Mouse (Mus musculus): ENCODE results near the gene Dst.

Gene Dst

GRCm38 (mm10) chr1:34017323-34017722 lies 109.3 kb downstream of the Dst start:
- ATAC-seq (ENCODE audit: insufficient number of reproducible peaks, low FRiP score, low TSS enrichment) = no peak

DNA sequence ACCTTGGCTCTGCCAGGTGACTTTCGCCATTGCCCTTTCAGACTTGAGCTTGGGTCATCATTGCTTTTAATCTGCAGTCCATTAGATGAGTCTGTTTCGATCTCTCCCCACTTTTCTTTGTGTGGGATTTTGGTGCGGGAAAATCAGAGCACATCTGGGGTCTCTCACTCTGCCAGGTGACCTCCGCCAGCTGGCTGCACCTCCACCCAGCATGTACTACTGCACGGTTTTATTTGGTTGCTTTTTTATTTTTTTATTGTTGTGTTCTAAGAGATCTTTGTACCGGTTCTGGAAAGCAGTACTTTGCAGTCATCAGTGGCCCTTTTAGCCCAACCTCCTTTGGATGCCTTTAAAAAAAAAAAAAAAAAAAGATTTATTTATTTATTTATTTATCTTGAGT lies 112.6 kb downstream of the Dst start:
- no peak for ATAC-seq (ENCODE audit: insufficient number of reproducible peaks, low FRiP score, low TSS enrichment)

DNA sequence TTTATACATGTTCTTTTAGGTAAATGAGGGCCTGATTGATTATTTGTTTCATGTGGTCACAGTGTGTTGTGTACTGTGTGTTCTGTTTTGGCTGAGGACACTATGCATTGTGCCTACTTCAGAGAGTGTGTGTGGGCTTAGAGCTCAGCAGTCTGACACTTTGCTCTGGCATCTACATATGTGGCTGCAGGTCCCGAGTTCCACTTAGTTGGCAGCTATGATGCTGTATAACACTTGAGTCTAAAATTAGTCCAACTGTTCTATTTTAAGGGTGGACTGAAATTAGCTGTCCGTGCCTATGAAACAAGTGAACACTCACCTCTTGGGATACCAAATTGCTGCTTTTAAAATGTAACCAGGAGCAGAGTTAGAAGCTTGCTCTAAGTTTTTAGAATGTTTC lies 113.5 kb downstream of the Dst start:
- no peak for ATAC-seq (ENCODE audit: insufficient number of reproducible peaks, low FRiP score, low TSS enrichment)

DNA sequence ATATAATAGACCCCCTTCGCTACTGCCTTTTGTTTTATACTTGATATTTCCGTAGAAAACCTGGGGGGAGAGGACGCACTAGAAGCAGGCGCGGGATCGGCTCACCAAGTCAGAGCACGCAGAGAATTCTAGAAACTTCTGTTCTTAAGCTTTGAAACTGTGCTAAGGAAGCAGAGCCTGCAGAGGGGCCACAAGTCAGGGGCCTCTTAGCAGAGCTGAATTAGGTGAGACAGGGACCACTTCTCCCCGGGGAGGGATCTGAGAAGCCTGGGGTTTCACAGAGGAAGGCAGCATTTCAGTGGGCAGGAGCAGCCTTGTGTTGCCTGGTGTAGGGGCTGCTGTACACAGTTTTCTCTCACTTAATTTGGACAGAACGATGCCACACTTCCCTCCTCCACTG lies 115.1 kb downstream of the Dst start:
- no peak for ATAC-seq (ENCODE audit: insufficient number of reproducible peaks, low FRiP score, low TSS enrichment)

DNA sequence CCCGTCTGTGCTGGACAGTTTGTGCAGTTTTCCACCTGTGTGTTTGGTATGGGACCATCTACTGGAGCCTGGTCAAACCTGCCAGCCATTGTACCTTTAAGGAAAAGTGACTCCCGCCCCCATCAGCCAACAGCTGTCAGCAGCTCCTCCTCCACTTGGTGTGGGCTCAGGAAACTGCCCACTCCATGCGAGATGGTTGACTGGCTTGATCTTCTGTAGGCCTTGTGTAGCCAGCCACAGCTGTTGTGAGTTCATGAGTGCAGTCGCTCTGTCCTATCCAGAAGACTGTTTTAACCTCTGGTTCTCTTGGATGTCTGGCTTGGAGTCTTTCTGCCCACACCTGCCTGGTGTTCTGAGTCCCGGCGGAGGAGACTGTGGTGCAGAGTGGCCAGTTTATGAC lies 117.9 kb downstream of the Dst start:
- ATAC-seq (ENCODE audit: insufficient number of reproducible peaks, low FRiP score, low TSS enrichment) = no peak

GRCm38 (mm10) chr1:34028722-34029121 lies 120.7 kb downstream of the Dst start:
- ATAC-seq (ENCODE audit: insufficient number of reproducible peaks, low FRiP score, low TSS enrichment) = no peak

DNA sequence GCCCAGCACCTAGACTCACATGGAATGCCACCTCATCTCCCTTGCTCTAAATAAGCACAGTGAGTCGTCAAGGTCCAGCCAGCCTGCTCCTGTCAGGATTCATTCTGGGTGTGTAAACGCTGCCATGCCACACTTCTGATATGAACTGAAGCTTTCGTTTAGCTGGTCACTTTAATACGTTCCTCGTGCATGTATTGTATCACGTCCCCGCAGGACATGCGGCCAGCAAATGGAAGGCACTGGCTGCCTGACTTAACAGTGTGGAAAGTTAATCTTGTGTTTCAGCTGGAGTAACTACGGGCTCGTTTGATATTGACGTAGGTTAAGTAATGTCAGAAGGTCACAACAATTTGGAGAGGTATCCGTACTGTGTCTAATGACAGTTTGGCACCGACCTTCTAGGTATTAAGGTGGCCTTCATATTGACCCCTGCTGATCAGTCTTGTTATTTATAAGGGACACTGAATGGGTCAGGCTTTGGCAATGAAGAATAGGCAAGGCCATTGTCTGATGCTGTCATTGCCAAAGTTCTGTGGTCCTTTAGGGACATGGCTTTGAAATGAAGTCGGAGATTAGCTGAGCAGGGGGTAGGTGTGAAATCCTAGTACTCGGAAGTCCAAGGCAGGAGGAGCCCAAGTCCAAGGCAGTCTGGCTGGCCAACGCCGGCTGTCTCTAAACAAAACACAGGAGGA lies 122.5 kb downstream of the Dst start:
- no peak for ATAC-seq (ENCODE audit: insufficient number of reproducible peaks, low FRiP score, low TSS enrichment)

- no peak for ATAC-seq (ENCODE audit: insufficient number of reproducible peaks, low FRiP score, low TSS enrichment)
Measured at GRCm38 (mm10) chr1:34033052-34033451, 125.0 kb downstream of the Dst start.

GRCm38 (mm10) chr1:34033478-34033877 lies 125.5 kb downstream of the Dst start:
- no peak for ATAC-seq (ENCODE audit: insufficient number of reproducible peaks, low FRiP score, low TSS enrichment)

GRCm38 (mm10) chr1:34033958-34034357 lies 125.9 kb downstream of the Dst start:
- ATAC-seq (ENCODE audit: insufficient number of reproducible peaks, low FRiP score, low TSS enrichment) = no peak

DNA sequence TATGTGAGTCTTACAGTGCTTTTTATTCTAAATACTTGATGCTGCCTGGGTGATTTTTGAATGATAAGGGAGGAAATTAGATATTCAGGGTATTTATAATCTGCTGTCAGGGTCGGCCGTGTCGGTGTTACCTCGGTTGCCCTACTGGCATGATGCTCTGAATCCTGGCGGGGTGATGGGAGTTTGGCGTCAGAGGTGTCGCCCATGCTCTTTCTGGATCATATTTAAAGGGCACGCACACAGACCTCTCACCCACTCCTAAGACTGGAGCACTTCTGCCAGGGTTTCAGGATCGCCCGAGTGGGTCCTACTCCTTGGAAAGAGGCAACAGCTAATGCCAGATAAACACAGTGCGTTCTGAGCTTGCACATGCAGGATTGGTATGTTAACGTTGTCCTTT lies 128.1 kb downstream of the Dst start:
- ATAC-seq (ENCODE audit: insufficient number of reproducible peaks, low FRiP score, low TSS enrichment) = no peak

DNA sequence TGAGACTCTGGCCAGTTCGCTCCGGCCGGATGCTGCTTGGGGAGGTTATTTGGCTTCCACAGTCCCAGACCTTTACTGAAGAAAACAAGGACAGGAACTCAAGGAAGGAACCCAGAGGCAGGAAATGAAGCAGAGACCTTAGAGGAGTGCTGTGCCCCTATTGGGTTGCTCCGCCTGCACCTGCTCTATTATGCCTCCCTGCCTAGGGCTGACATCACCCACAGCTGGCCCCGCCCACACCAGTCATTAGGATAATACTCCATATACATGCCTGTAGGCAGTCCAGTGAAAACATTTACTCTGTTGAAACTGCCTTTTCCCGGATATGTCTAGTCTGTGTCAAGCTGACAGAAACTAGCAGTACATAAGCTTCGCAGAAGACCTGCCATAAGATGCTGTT lies 130.5 kb downstream of the Dst start:
- ATAC-seq (ENCODE audit: insufficient number of reproducible peaks, low FRiP score, low TSS enrichment) = no peak

DNA sequence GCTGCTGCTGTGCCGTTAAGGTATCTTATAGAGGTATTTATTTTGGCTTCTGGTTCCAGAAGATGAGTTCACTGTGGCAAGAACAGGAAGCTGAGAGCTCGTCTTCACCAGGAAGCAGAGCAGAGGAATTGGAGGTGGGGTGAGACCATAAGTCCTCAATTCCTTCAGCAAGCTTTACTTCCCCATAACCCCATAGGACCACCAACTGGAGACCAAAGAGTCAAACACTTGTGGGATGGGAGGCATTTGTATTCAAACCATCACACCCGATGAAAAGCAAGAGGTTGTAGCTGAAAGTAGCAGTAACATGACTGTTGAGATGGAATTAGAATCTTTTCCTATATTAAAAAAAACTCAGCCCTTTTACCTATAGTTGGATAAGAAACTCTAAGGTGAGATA lies 132.0 kb downstream of the Dst start:
- ATAC-seq (ENCODE audit: insufficient number of reproducible peaks, low FRiP score, low TSS enrichment) = no peak

DNA sequence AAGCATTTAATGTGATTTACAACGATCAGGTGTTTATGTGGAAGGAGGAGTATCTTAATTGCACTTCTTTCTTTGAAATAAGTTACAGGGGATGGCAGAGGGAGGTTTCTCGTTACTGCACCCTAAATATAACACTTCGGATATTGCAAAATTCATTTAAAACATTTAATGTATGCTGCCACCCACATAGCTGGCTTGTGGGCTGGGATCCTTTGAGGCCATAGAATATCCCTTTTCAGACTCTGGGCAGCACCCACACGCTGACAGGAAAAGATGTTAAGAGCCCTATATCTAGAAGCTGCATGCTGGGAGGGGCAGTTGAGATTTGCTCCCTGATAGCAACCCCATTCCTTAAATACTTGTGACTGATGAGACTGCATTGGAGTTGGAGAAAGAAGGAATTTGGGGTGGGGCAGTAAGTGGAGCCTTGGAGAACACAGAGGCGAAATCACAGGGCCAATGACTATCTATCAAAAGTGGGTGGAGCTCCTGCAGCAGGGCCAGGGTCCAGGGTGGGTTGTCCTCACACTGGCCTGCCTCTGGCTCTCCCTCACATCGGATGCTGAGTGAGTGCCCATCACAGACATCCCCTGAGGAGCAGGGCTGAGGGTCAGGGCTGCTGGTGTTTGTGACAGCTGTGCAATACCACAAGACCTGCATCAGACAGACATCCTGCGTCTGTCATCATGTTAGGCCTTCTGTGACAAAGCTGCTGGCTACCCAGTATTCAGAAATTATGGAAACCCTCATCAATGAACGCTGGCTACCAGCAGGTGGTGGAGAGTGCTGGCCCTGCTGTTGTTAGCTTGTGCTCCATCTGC lies 133.1 kb downstream of the Dst start:
- ATAC-seq (ENCODE audit: insufficient number of reproducible peaks, low FRiP score, low TSS enrichment) = no peak

GRCm38 (mm10) chr1:34042299-34042698 lies 134.3 kb downstream of the Dst start:
- ATAC-seq (ENCODE audit: insufficient number of reproducible peaks, low FRiP score, low TSS enrichment) = no peak

DNA sequence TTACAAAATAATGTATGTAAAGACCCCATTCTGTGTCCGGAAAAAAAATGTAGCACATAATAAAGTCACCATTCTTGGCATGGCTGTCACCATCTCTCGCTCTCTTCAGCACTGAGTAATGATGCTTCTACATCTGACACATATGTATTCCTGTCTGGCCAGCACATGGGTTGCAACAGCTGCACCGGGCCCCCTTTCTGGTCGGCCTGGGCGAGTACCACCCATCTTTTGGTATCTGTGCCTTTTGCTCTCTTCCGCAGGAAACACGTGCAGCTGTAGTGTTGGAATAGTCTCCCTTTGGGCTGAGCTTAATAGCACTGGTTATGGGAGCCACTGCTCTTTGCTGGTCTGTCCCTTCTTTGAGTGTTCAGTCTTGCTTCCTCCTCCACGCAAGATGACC lies 135.3 kb downstream of the Dst start:
- ATAC-seq (ENCODE audit: insufficient number of reproducible peaks, low FRiP score, low TSS enrichment) = no peak

DNA sequence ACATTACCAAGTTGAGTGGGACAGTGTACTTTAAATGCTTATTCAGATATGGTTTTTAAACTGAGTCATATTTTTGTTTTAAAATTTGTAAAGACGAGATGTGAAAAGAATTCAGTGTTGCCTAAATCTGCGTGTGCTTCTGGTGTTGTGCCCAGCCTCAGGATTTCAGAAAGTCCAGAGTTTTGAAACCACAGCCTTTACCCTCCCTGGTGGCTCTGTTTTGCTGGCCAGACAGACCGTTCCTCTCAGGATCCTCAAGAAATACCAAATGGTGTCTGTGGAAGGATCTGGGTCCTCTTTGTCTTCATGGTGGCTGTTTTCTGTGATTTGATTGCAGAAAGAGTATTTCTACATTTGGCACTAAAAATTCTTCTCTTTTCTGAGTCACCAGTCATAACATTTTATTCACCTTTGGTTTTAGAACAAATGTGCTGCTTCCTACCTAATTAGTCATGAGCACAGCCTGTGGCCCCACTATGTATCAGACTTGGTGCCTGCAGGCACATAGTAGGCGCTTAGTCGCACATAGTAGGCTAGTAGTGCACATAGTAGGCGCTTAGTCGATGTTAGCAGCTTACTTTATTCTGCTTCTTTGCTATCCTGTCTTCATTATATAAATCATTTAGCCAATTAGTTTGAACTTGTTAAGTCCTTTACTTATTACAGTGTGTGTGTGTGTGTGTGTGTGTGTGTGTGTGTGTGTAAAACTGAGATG lies 136.0 kb downstream of the Dst start:
- ATAC-seq (ENCODE audit: insufficient number of reproducible peaks, low FRiP score, low TSS enrichment) = no peak

- ATAC-seq (ENCODE audit: insufficient number of reproducible peaks, low FRiP score, low TSS enrichment) = no peak
Measured at GRCm38 (mm10) chr1:34044675-34045074, 136.7 kb downstream of the Dst start.

GRCm38 (mm10) chr1:34047285-34047684 lies 139.3 kb downstream of the Dst start:
- no peak for ATAC-seq (ENCODE audit: insufficient number of reproducible peaks, low FRiP score, low TSS enrichment)

DNA sequence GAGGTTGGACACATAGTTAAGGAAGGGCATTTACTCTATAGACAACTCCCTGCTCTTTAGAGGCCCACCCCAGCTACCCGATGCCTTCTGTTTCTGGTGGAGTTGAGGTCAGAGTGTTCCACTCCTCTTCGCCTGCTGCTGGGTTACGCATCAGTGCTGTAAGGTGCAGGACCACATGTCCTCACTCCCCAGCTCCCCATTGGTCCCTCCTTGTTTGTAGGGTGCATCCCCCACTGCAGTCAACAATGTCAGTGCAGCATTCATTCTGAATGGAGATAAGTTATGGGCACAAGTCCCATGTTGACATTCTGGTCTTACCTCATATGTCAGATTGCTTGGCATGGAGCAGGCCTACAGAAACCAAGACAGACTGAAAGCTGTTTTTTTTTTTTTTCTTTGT lies 143.2 kb downstream of the Dst start:
- peak; percentile 40; the same call in 1 of the 2 replicates for ATAC-seq (ENCODE audit: insufficient number of reproducible peaks, low FRiP score, low TSS enrichment)

GRCm38 (mm10) chr1:34052422-34052821 lies 144.4 kb downstream of the Dst start:
- ATAC-seq (ENCODE audit: insufficient number of reproducible peaks, low FRiP score, low TSS enrichment) = no peak

Data from cerebellum, adult (tissue).